Mouse (Mus musculus) layer of hippocampus, adult 9-10 months (tissue): ENCODE results near the gene Aqp8.

Experiments used
- DNase-seq: peaks from one replicate; pipeline ENCODE4 v3.0.0; 2022; ENCODE audit warnings: low spot score

Gene Aqp8

GRCm38 (mm10) chr7:123499481-123500238 lies 37.6 kb downstream of the Aqp8 start:
- DNase-seq = no peak

- peak; percentile 73 for DNase-seq
Observed at GRCm38 (mm10) chr7:123500239-123501219, 38.4 kb downstream of the Aqp8 start, which contains the start of gene Zkscan2. Zkscan2 (minus strand) TSS chr7:123500449.

DNA sequence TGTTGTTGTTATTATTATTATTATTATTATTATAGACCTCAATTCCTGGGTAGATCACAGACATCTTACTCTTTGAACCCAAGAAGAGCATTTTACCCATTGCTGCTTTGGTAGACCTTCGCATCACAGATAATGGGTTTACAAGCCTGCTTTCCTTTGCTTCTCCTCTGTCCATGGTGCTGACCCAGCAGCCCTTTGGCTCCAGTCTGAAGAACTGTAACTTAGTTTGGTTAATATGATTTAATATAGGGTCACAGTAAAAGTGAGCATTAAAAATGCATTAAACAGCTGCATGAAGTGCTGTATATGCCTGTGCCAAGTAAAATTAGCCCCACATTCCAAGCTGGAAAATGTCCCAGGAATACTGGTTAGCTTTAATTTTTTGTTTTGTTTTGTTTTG lies 41.3 kb downstream of the Aqp8 start:
- no peak for DNase-seq

- no peak for DNase-seq
Observed at GRCm38 (mm10) chr7:123507946-123508345, 45.9 kb downstream of the Aqp8 start.
